In the genomic region with DNA sequence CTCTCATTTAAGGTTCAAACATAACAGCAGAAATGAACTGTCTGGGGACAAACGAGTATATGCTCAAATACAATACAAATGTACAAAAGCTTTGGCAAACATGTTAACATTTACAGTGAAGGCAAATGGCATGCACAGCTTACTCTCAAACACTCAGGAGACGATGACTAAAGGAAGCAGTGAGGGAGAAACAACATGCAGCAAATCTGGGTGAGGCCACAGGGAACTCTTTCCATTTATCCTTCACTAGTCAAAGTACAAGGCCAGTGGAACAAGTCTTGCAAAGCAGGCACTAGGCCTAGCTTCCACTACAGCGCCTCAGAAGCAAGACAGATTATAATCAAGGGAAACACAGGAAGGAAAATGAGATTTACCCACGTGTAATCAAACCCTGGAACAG, we compare ENCODE assay signal across 1 mouse cellular context.
TF ChIP-seq lines count a peak whose summit lies in the region.

No protein-coding gene starts in this region.

TF ChIP-seq in ES-E14, 5 proteins besides CTCF, POLR2A, EP300 and RAD21 (continued from another document):
- TF ChIP-seq ZNF384 (IDR thresholded peaks at IDR 0.05; ENCODE audit: low read depth, low read length) = no peak
